Mouse (Mus musculus): ENCODE results near the gene Esyt1. TPM values are rescaled to one million over a fixed set of nuclear protein-coding genes. Genes with fewer than 3 reads are reported as not detected.
A peak's percentile ranks its signal among the peaks of the same experiment; 100 is the strongest.

The Esyt1 gene
- polyA plus RNA-seq, 1 experiment from 2014 or later, result 12.6 TPM

- DNase-seq (ENCODE audit: low spot score) (no peak), ATAC-seq (ENCODE audit: low FRiP score) (no peak)
- Histone ChIP-seq H3K9me3 (ENCODE audit: control insufficient read depth, low read length) (no peaks in the 10 kb centered on the region), H3K36me3 (ENCODE audit: control insufficient read depth, insufficient read depth, low read length) (peaks cover 12% of the 10 kb centered on the region; the same call in 1 of the 2 replicates), H3K27ac (ENCODE audit: low read depth, low read length) (no peak overlapping the region), H3K4me1 (replicated peaks; ENCODE audit: control insufficient read depth, insufficient read depth, low read length) (peaks cover 11% of the 10 kb centered on the region), H3K4me2 (replicated peaks; ENCODE audit: low read depth, low read length) (no peak overlapping the region; the same call in 1 of the 2 replicates), H3K27me3 (ENCODE audit: control insufficient read depth, insufficient read depth, low read length) (no peaks in the 10 kb centered on the region), H3K4me3 (ENCODE audit: low read depth, low read length) (no peak overlapping the region), H3K9ac (ENCODE audit: low read depth, low read length) (no peak overlapping the region)
- 59% methylated on average over 4 of the region's 5 CpGs for WGBS
These were observed 34.8 kb downstream of the Esyt1 start for GRCm38 (mm10) chr10:128490912-128491311.

GRCm38 (mm10) chr10:128490232-128490631 is 35.4 kb downstream of the Esyt1 start:
- Histone ChIP-seq H3K9me3 (ENCODE audit: control insufficient read depth, low read length) (no peaks in the 10 kb centered on the region), H3K4me1 (replicated peaks; ENCODE audit: control insufficient read depth, insufficient read depth, low read length) (peaks cover 11% of the 10 kb centered on the region), H3K36me3 (ENCODE audit: control insufficient read depth, insufficient read depth, low read length) (peaks cover 17% of the 10 kb centered on the region; the same call in 1 of the 2 replicates), H3K9ac (ENCODE audit: low read depth, low read length) (no peak overlapping the region), H3K4me2 (replicated peaks; ENCODE audit: low read depth, low read length) (no peak overlapping the region), H3K27me3 (ENCODE audit: control insufficient read depth, insufficient read depth, low read length) (no peaks in the 10 kb centered on the region), H3K27ac (ENCODE audit: low read depth, low read length) (peak overlapping the region; percentile 19; the same call in 1 of the 2 replicates), H3K4me3 (ENCODE audit: low read depth, low read length) (0 out of 2 replicates have a peak overlapping the region, but pooled peaks have one; percentile 2)
- WGBS, result 72% methylated on average over 5 of the region's 5 CpGs
- DNase-seq (ENCODE audit: low spot score) (no peak), ATAC-seq (ENCODE audit: low FRiP score) (no peak)

- ATAC-seq (ENCODE audit: low FRiP score), result no peak
- peaks cover 17% of the 10 kb centered on the region; the same call in 1 of the 2 replicates for H3K36me3 ChIP-seq (ENCODE audit: control insufficient read depth, insufficient read depth, low read length)
These were observed 35.9 kb downstream of the Esyt1 start for GRCm38 (mm10) chr10:128489785-128490184.

GRCm38 (mm10) chr10:128489380-128489779 is 36.3 kb downstream of the Esyt1 start:
- peaks cover 17% of the 10 kb centered on the region; the same call in 1 of the 2 replicates for H3K36me3 ChIP-seq (ENCODE audit: control insufficient read depth, insufficient read depth, low read length)
- no peak for ATAC-seq (ENCODE audit: low FRiP score)
- 74% methylated on average over 5 of the region's 5 CpGs for WGBS

More at GRCm38 (mm10) chr10:128489785-128490184, 35.9 kb downstream of the Esyt1 start:
- DNase-seq (ENCODE audit: low spot score), result no peak
- no peaks in the 10 kb centered on the region for H3K27me3 ChIP-seq (ENCODE audit: control insufficient read depth, insufficient read depth, low read length)
- H3K4me2 ChIP-seq (replicated peaks; ENCODE audit: low read depth, low read length), result no peak overlapping the region
- 0 out of 2 replicates have a peak overlapping the region, but pooled peaks have one; percentile 2 for H3K4me3 ChIP-seq (ENCODE audit: low read depth, low read length)
- H3K9me3 ChIP-seq (ENCODE audit: control insufficient read depth, low read length), result no peaks in the 10 kb centered on the region
- H3K4me1 ChIP-seq (replicated peaks; ENCODE audit: control insufficient read depth, insufficient read depth, low read length), result peaks cover 9% of the 10 kb centered on the region
- no peak overlapping the region for H3K27ac ChIP-seq (ENCODE audit: low read depth, low read length)
- no peak overlapping the region for H3K9ac ChIP-seq (ENCODE audit: low read depth, low read length)
- 65% methylated on average over 4 of the region's 4 CpGs for WGBS

GRCm38 (mm10) chr10:128488776-128489175 is 36.9 kb downstream of the Esyt1 start:
- Histone ChIP-seq H3K9ac (ENCODE audit: low read depth, low read length) (no peak overlapping the region), H3K4me3 (ENCODE audit: low read depth, low read length) (no peak overlapping the region), H3K27ac (ENCODE audit: low read depth, low read length) (no peak overlapping the region), H3K4me1 (replicated peaks; ENCODE audit: control insufficient read depth, insufficient read depth, low read length) (peaks cover 5% of the 10 kb centered on the region; the same call in 1 of the 2 replicates), H3K4me2 (replicated peaks; ENCODE audit: low read depth, low read length) (no peak overlapping the region), H3K9me3 (ENCODE audit: control insufficient read depth, low read length) (no peaks in the 10 kb centered on the region), H3K27me3 (ENCODE audit: control insufficient read depth, insufficient read depth, low read length) (no peaks in the 10 kb centered on the region), H3K36me3 (ENCODE audit: control insufficient read depth, insufficient read depth, low read length) (peaks cover 17% of the 10 kb centered on the region; the same call in 1 of the 2 replicates)
- no peak for ATAC-seq (ENCODE audit: low FRiP score)
- 94% methylated on average over 4 of the region's 4 CpGs for WGBS
- no peak for DNase-seq (ENCODE audit: low spot score)

More at GRCm38 (mm10) chr10:128489380-128489779, 36.3 kb downstream of the Esyt1 start:
- no peak overlapping the region for H3K4me2 ChIP-seq (replicated peaks; ENCODE audit: low read depth, low read length)
- no peak overlapping the region for H3K9ac ChIP-seq (ENCODE audit: low read depth, low read length)
- H3K27me3 ChIP-seq (ENCODE audit: control insufficient read depth, insufficient read depth, low read length), result no peaks in the 10 kb centered on the region
- DNase-seq (ENCODE audit: low spot score), result no peak
- H3K27ac ChIP-seq (ENCODE audit: low read depth, low read length), result no peak overlapping the region
- peaks cover 5% of the 10 kb centered on the region for H3K4me1 ChIP-seq (replicated peaks; ENCODE audit: control insufficient read depth, insufficient read depth, low read length)
- no peaks in the 10 kb centered on the region for H3K9me3 ChIP-seq (ENCODE audit: control insufficient read depth, low read length)
- H3K4me3 ChIP-seq (ENCODE audit: low read depth, low read length), result no peak overlapping the region

- peaks cover 20% of the 10 kb centered on the region; the same call in 1 of the 2 replicates for H3K36me3 ChIP-seq (ENCODE audit: control insufficient read depth, insufficient read depth, low read length)
These were observed 37.6 kb downstream of the Esyt1 start for GRCm38 (mm10) chr10:128487861-128488712.

GRCm38 (mm10) chr10:128486370-128486769 is 39.3 kb downstream of the Esyt1 start:
- ATAC-seq (ENCODE audit: low FRiP score), result no peak
- Histone ChIP-seq H3K9ac (ENCODE audit: low read depth, low read length) (no peak overlapping the region), H3K27me3 (ENCODE audit: control insufficient read depth, insufficient read depth, low read length) (no peaks in the 10 kb centered on the region), H3K4me3 (ENCODE audit: low read depth, low read length) (no peak overlapping the region), H3K4me2 (replicated peaks; ENCODE audit: low read depth, low read length) (no peak overlapping the region), H3K9me3 (ENCODE audit: control insufficient read depth, low read length) (no peaks in the 10 kb centered on the region), H3K36me3 (ENCODE audit: control insufficient read depth, insufficient read depth, low read length) (peaks cover 32% of the 10 kb centered on the region), H3K27ac (ENCODE audit: low read depth, low read length) (no peak overlapping the region), H3K4me1 (replicated peaks; ENCODE audit: control insufficient read depth, insufficient read depth, low read length) (peaks cover 3% of the 10 kb centered on the region; the same call in 1 of the 2 replicates)
- WGBS, result 92% methylated on average over 7 of the region's 7 CpGs
- no peak for DNase-seq (ENCODE audit: low spot score)

More at GRCm38 (mm10) chr10:128487861-128488712, 37.6 kb downstream of the Esyt1 start:
- no peak overlapping the region for H3K4me2 ChIP-seq (replicated peaks; ENCODE audit: low read depth, low read length)
- H3K27ac ChIP-seq (ENCODE audit: low read depth, low read length), result no peak overlapping the region
- no peaks in the 10 kb centered on the region for H3K27me3 ChIP-seq (ENCODE audit: control insufficient read depth, insufficient read depth, low read length)
- WGBS, result 94% methylated on average over 22 of the region's 22 CpGs
- H3K4me3 ChIP-seq (ENCODE audit: low read depth, low read length), result no peak overlapping the region
- H3K9ac ChIP-seq (ENCODE audit: low read depth, low read length), result no peak overlapping the region
- no peak for DNase-seq (ENCODE audit: low spot score)
- no peaks in the 10 kb centered on the region for H3K9me3 ChIP-seq (ENCODE audit: control insufficient read depth, low read length)
- H3K4me1 ChIP-seq (replicated peaks; ENCODE audit: control insufficient read depth, insufficient read depth, low read length), result peaks cover 5% of the 10 kb centered on the region; the same call in 1 of the 2 replicates
- no peak for ATAC-seq (ENCODE audit: low FRiP score)

- Histone ChIP-seq H3K4me3 (ENCODE audit: low read depth, low read length) (no peak overlapping the region), H3K4me1 (replicated peaks; ENCODE audit: control insufficient read depth, insufficient read depth, low read length) (no peaks in the 10 kb centered on the region), H3K9me3 (ENCODE audit: control insufficient read depth, low read length) (no peaks in the 10 kb centered on the region), H3K9ac (ENCODE audit: low read depth, low read length) (no peak overlapping the region), H3K27me3 (ENCODE audit: control insufficient read depth, insufficient read depth, low read length) (no peaks in the 10 kb centered on the region), H3K36me3 (ENCODE audit: control insufficient read depth, insufficient read depth, low read length) (peaks cover 34% of the 10 kb centered on the region), H3K27ac (ENCODE audit: low read depth, low read length) (no peak overlapping the region), H3K4me2 (replicated peaks; ENCODE audit: low read depth, low read length) (no peak overlapping the region)
- no peak for ATAC-seq (ENCODE audit: low FRiP score)
- WGBS, result 91% methylated on average over 12 of the region's 12 CpGs
- no peak for DNase-seq (ENCODE audit: low spot score)
These were observed 51.3 kb downstream of the Esyt1 start for GRCm38 (mm10) chr10:128474366-128474765.

All from hindbrain, embryonic 11.5 days (tissue).